Mouse (Mus musculus): Measurements from ENCODE around the gene Zfr2. TPM values are rescaled to one million over a fixed set of nuclear protein-coding genes. Genes with fewer than 3 reads are reported as not detected.

The Zfr2 gene
- 5.4 TPM for polyA plus RNA-seq (2017; shearing (Covaris generic))

GRCm38 (mm10) chr10:81232580-81233225 lies at the start of gene Zfr2:
Gene Zfr2 (plus strand): TSS chr10:81233155.

GRCm38 (mm10) chr10:81183805-81184204 lies 49.1 kb upstream of the Zfr2 start, which contains the start of gene 4930442H23Rik:
Gene 4930442H23Rik (minus strand): TSS chr10:81183849.

GRCm38 (mm10) chr10:81201807-81202758 lies 30.9 kb upstream of the Zfr2 start, which contains the start of gene Nmrk2:
Gene Nmrk2 (minus strand): TSS chr10:81202051.

GRCm38 (mm10) chr10:81230438-81231332 lies 2.3 kb upstream of the Zfr2 start, which contains the start of gene Atcay:
Gene Atcay (minus strand): TSS chr10:81230833.

GRCm38 (mm10) chr10:81252424-81253419 lies 19.8 kb downstream of the Zfr2 start, which contains the start of gene Matk:
Gene Matk (plus strand): TSS chr10:81252935.

GRCm38 (mm10) chr10:81266211-81267105 lies 33.5 kb downstream of the Zfr2 start, which contains the start of the genes Mrpl54 and Apba3:
Gene Mrpl54 (minus strand): TSS chr10:81266934.
Gene Apba3 (plus strand): TSS chr10:81266960.

GRCm38 (mm10) chr10:81291511-81292104 lies 58.7 kb downstream of the Zfr2 start, which contains the start of gene Tjp3:
Gene Tjp3 (minus strand): TSS chr10:81291581.

GRCm38 (mm10) chr10:81292554-81293333 lies 59.8 kb downstream of the Zfr2 start, which contains the start of gene Pip5k1c:
Gene Pip5k1c (plus strand): TSS chr10:81292963.

Other genes starting within 250 kb of the Zfr2 start
- 0.23 TPM for gene Gng7, start 218.2 kb upstream of the Zfr2 start, polyA plus RNA-seq (2017; shearing (Covaris generic))
- 0.13 TPM for gene Diras1, start 207.5 kb upstream of the Zfr2 start, polyA plus RNA-seq (2017; shearing (Covaris generic))
- gene Slc39a3, start 195.7 kb upstream of the Zfr2 start, polyA plus RNA-seq (2017; shearing (Covaris generic)): 22.2 TPM
- gene Sgta, start 173.0 kb upstream of the Zfr2 start, polyA plus RNA-seq (2017; shearing (Covaris generic)): 105 TPM
- gene Thop1, start 163.1 kb upstream of the Zfr2 start, polyA plus RNA-seq (2017; shearing (Covaris generic)): 10.9 TPM
- 0.28 TPM for gene Creb3l3, start 134.3 kb upstream of the Zfr2 start, polyA plus RNA-seq (2017; shearing (Covaris generic))
- 177 TPM for gene Map2k2, start 127.2 kb upstream of the Zfr2 start, polyA plus RNA-seq (2017; shearing (Covaris generic))
- gene Zbtb7a, start 97.9 kb upstream of the Zfr2 start, polyA plus RNA-seq (2017; shearing (Covaris generic)): 79.4 TPM
- 57.9 TPM for gene Pias4, start 65.2 kb upstream of the Zfr2 start, polyA plus RNA-seq (2017; shearing (Covaris generic))
- 670 TPM for gene Eef2, start 56.5 kb upstream of the Zfr2 start, polyA plus RNA-seq (2017; shearing (Covaris generic))
- gene Dapk3, start 50.1 kb upstream of the Zfr2 start, polyA plus RNA-seq (2017; shearing (Covaris generic)): 96.8 TPM
- gene 4930442H23Rik, start 49.3 kb upstream of the Zfr2 start, polyA plus RNA-seq (2017; shearing (Covaris generic)): not detected
- gene Nmrk2, start 31.1 kb upstream of the Zfr2 start, polyA plus RNA-seq (2017; shearing (Covaris generic)): 0.28 TPM
- gene Atcay, start 2.3 kb upstream of the Zfr2 start, polyA plus RNA-seq (2017; shearing (Covaris generic)): 3.4 TPM
- gene Matk, start 19.8 kb downstream of the Zfr2 start, polyA plus RNA-seq (2017; shearing (Covaris generic)): 88.9 TPM
- 106 TPM for gene Mrpl54, start 33.8 kb downstream of the Zfr2 start, polyA plus RNA-seq (2017; shearing (Covaris generic))
- gene Apba3, start 33.8 kb downstream of the Zfr2 start, polyA plus RNA-seq (2017; shearing (Covaris generic)): 46.1 TPM
- gene Tjp3, start 58.4 kb downstream of the Zfr2 start, polyA plus RNA-seq (2017; shearing (Covaris generic)): 17.2 TPM
- 104 TPM for gene Pip5k1c, start 59.8 kb downstream of the Zfr2 start, polyA plus RNA-seq (2017; shearing (Covaris generic))
- 70.5 TPM for gene Cactin, start 87.9 kb downstream of the Zfr2 start, polyA plus RNA-seq (2017; shearing (Covaris generic))
- gene Tbxa2r, start 95.6 kb downstream of the Zfr2 start, polyA plus RNA-seq (2017; shearing (Covaris generic)): 73.4 TPM
- gene Gipc3, start 110.1 kb downstream of the Zfr2 start, polyA plus RNA-seq (2017; shearing (Covaris generic)): 0.24 TPM
- 42.7 TPM for gene Hmg20b, start 117.3 kb downstream of the Zfr2 start, polyA plus RNA-seq (2017; shearing (Covaris generic))
- gene Mfsd12, start 124.3 kb downstream of the Zfr2 start, polyA plus RNA-seq (2017; shearing (Covaris generic)): 6.1 TPM
- gene 4930404N11Rik, start 132.7 kb downstream of the Zfr2 start, polyA plus RNA-seq (2017; shearing (Covaris generic)): 3.2 TPM
- gene Fzr1, start 145.4 kb downstream of the Zfr2 start, polyA plus RNA-seq (2017; shearing (Covaris generic)): 65.5 TPM
- 44.3 TPM for gene Dohh, start 151.3 kb downstream of the Zfr2 start, polyA plus RNA-seq (2017; shearing (Covaris generic))
- 5.8 TPM for gene Gm48551, start 151.3 kb downstream of the Zfr2 start, polyA plus RNA-seq (2017; shearing (Covaris generic))
- 0.75 TPM for gene Gm48552, start 155.8 kb downstream of the Zfr2 start, polyA plus RNA-seq (2017; shearing (Covaris generic))
- 6.1 TPM for gene Smim24, start 159.9 kb downstream of the Zfr2 start, polyA plus RNA-seq (2017; shearing (Covaris generic))
- 21.0 TPM for gene Nfic, start 222.5 kb downstream of the Zfr2 start, polyA plus RNA-seq (2017; shearing (Covaris generic))
- 0.20 TPM for gene Celf5, start 249.6 kb downstream of the Zfr2 start, polyA plus RNA-seq (2017; shearing (Covaris generic))